Mouse (Mus musculus) erythroid progenitor cell, adult 5-6 weeks (primary cell): ENCODE measurements around the gene Gm9125. TPM values are rescaled to one million over a fixed set of nuclear protein-coding genes. Genes with fewer than 3 reads are reported as not detected.
"Not testable (repeated sequence)": the region's sequence is repeated elsewhere in the genome, so short reads cannot be mapped to it uniquely, and the experiment has no call there.

Source experiments
- ATAC-seq: replicated peaks from 2 replicates; pipeline ENCODE4 v1.8.0; 2016; ENCODE audit warnings: moderate number of reproducible peaks, mild to moderate bottlenecking, moderate TSS enrichment, inconsistent platforms; ENCODE audit not compliant: poor library complexity, low FRiP score, severe bottlenecking
- total RNA-seq, 2 experiments: library from RNA; stranded (forward) in 1 of 2; stranded (reverse) in 1 of 2; fragments of 150-400 nt in 1 of 2; fragments of 186-747, 209-891 nt in 1 of 2; gene quantifications; 2 replicates each; pipeline versions ENCODE4 v1.2.3 to v1.2.4; 2015 to 2017; ENCODE audit warnings: low replicate concordance in 2 of 2

The Gm9125 gene
- total RNA-seq (2015; ENCODE audit: low replicate concordance) (not detected in 2 replicates), total RNA-seq (2017; ENCODE audit: low replicate concordance) (not detected in 2 replicates)

DNA sequence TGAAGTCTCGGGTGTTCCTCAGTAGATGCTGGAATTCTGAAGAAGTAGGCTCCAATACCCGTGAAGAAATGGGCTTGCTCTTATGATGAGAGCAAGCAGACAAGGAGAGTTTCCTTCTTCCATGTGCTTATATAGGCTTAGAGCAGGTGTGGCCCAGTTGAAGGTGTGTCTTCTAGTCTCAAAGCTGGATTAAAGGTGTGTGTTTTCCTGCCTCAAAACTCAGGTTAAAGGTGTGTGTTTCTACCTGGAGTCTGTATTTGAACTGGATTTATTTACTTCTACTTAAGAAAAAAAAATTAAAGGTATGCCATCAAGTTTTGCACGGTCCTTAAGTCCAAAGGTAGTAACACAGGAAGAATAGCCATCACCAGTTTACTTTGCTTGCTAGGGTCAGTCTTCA lies at the start of gene Gm9125:
Gene Gm9125, minus strand, starts transcription at position 101 of the 400 bp plus-strand sequence.
- ATAC-seq: not testable (repeated sequence)

DNA sequence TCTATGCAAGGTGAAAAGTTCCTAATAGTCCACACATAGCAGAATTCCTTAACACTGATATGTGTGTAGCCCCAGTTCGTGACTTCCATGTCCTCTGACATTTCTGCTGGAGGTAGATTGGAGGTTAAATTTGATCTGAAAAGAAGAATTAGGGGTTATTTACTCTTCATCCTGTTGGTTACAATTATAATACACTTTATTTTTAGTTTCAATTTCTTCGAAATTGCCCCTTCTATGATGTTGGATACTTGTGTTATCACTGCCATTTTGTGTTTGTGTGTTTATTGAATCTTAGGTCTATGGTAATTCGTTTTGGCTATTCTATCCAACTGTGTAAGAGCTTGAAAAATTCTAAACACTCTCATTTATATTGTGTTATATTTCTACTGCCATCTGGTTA lies 17.9 kb upstream of the Gm9125 start, which contains the start of gene Gm10697:
Gene Gm10697, minus strand, starts transcription at position 101 of the 400 bp plus-strand sequence.
- ATAC-seq: not testable (repeated sequence)

DNA sequence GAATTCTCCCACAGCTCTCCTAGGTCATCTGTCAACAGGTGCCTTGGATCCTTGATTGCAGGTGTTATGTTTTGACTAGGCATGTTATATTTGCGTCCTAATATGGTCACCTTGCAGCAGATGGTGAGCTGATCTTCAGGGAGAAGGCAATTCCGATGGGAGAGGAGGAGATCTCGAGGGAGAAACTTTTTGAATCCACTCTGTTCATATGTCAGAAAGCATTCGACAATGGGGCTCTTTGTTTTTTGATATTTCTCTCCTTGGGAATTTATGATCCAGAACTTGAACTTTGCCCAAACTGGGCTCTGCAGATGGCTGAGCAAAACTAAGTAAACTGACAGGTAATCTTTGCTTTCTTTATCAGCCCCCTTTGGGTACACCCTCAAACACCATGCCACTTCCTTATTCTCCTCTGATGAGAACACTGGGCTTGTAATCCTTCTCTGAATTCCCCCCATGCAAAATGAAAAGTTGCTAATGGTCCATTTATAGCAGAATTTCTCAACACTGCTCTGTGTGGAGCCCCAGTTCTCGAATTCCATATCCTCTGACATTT lies 5.0 kb downstream of the Gm9125 start:
- ATAC-seq: not testable (repeated sequence)

DNA sequence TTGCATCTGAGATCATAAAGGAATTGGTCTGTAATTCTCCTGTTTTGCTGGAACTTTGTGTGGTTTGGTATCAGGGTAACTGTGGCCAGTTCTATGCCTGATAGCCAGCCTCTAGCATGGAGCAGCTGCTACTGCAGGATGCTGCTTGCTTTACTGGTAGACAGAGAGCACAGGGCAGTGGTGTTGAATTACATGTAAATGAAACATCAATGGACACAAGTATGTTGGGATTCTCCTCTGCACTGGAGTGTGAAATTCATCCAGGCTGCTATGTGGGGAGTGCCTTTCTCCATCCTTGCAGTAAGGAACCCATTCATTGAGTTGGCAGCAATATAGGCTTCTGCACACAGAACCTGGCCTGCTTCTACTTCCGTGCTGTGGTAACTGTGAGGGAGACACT lies 16.4 kb downstream of the Gm9125 start:
- ATAC-seq: not testable (repeated sequence)

DNA sequence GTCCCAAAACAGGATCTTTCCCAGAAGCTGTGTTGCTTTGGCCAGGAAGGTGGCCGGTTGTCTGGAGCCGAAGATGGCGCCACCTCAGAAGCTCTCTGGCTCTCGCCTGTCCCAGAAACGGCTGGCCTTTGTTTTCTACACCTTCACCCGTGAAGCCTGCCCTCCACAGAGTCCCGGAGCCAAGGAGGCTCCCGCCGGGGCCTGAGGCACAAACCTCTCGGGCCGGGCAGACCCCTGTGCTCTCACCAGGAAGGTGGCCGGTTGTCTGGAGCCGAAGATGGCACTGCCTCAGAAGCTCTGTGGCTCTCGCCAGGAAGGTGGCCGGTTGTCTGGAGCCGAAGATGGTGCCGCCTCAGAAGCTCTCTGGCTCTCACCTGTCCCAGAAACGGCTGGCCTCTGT lies 20.3 kb downstream of the Gm9125 start:
- ATAC-seq: not testable (repeated sequence)

Other genes with a start within 250 kb of the Gm9125 start
- gene Tdpoz3, start 228.9 kb downstream of the Gm9125 start, total RNA-seq (2015; ENCODE audit: low replicate concordance): not detected in 2 replicates
- not detected in 2 replicates for gene Tdpoz3, start 228.9 kb downstream of the Gm9125 start, total RNA-seq (2017; ENCODE audit: low replicate concordance)
- gene Gm9117, start 111.3 kb downstream of the Gm9125 start, total RNA-seq (2015; ENCODE audit: low replicate concordance): not detected in 2 replicates
- gene Gm9117, start 111.3 kb downstream of the Gm9125 start, total RNA-seq (2017; ENCODE audit: low replicate concordance): not detected in 2 replicates
- not detected in 2 replicates for gene Tdpoz5, start 93.6 kb downstream of the Gm9125 start, total RNA-seq (2015; ENCODE audit: low replicate concordance)
- not detected in 2 replicates for gene Tdpoz5, start 93.6 kb downstream of the Gm9125 start, total RNA-seq (2017; ENCODE audit: low replicate concordance)
- gene Gm10697, start 17.8 kb upstream of the Gm9125 start, total RNA-seq (2015; ENCODE audit: low replicate concordance): not detected in 2 replicates
- not detected in 2 replicates for gene Gm10697, start 17.8 kb upstream of the Gm9125 start, total RNA-seq (2017; ENCODE audit: low replicate concordance)
- gene Gm10696, start 123.3 kb upstream of the Gm9125 start, total RNA-seq (2015; ENCODE audit: low replicate concordance): not detected in 2 replicates
- not detected in 2 replicates for gene Gm10696, start 123.3 kb upstream of the Gm9125 start, total RNA-seq (2017; ENCODE audit: low replicate concordance)
- gene Gm5286, start 141.8 kb upstream of the Gm9125 start, total RNA-seq (2015; ENCODE audit: low replicate concordance): not detected in 2 replicates
- not detected in 2 replicates for gene Gm5286, start 141.8 kb upstream of the Gm9125 start, total RNA-seq (2017; ENCODE audit: low replicate concordance)
- gene Gm4778, start 209.2 kb upstream of the Gm9125 start, total RNA-seq (2015; ENCODE audit: low replicate concordance): not detected in 2 replicates
- not detected in 2 replicates for gene Gm4778, start 209.2 kb upstream of the Gm9125 start, total RNA-seq (2017; ENCODE audit: low replicate concordance)